Mouse (Mus musculus) inflammation-experienced regulatory T-cells, adult 16 weeks (primary cell): ENCODE data around the gene Dusp28. TPM values are rescaled to one million over a fixed set of nuclear protein-coding genes. Genes with fewer than 3 reads are reported as not detected.

Source experiments
- polyA plus RNA-seq: library from polyadenylated mRNA; unstranded; fragments of 100-300 nt; shearing (Covaris generic); gene quantifications from one replicate; pipeline ENCODE4 v1.2.1, GENCODE M21; 2017

Dusp28 gene
- 2.9 TPM for polyA plus RNA-seq

DNA sequence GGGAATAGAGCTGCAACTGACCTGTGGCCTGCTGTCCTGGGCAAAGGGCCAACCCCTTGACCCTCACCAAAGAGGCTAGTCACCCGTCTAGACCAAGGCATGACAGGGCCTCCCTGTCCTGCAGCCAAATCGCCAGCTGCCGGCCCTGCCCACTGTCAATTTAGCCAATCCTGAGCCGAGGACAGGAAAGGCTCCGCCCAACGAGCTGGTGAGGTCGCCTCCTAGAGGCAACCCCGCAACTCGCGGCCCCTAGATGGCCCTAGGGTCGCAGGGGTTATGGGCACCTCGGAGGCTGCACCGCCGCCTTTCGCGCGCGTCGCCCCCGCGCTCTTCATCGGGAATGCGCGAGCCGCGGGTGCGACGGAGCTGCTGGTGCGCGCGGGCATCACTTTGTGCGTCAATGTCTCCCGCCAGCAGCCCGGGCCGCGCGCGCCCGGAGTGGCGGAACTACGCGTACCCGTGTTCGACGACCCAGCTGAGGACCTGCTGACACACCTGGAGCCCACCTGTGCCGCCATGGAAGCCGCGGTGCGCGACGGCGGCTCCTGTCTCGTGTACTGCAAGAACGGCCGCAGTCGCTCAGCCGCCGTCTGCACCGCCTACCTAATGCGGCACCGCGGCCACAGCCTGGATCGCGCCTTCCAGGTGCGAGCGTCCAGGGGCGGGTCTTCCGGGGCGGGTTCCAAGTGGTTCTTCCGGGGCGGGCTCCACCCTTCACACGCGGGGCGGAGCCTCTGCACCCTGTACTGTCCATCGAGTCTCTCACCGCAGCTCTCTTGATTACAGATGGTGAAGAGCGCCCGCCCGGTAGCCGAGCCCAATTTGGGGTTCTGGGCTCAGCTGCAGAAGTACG is at the start of gene Dusp28:
Gene Dusp28, plus strand, starts transcription at position 203 of the 853 bp plus-strand sequence.

DNA sequence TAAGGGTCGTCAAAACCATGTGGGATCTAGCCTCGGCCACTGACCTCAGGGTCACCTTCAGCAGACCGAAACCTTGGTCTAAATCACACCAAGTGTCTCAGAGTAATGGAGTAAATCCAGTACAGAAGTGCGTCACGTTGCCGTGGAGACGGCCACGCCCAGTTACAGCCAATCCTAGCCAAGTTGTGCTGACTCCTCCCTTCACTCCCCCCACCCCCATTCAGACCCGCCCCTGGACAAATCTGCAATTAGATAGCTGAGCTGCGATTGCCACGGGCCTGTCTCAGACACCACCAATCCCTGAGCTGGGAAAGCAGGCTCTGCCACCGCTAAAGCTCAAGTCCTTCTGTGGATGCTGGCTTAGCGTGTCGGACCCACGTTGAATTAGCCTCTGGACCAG is 4.0 kb upstream of the Dusp28 start, which contains the start of gene Ankmy1:
Gene Ankmy1, minus strand, starts transcription at position 121 of the 400 bp plus-strand sequence.

DNA sequence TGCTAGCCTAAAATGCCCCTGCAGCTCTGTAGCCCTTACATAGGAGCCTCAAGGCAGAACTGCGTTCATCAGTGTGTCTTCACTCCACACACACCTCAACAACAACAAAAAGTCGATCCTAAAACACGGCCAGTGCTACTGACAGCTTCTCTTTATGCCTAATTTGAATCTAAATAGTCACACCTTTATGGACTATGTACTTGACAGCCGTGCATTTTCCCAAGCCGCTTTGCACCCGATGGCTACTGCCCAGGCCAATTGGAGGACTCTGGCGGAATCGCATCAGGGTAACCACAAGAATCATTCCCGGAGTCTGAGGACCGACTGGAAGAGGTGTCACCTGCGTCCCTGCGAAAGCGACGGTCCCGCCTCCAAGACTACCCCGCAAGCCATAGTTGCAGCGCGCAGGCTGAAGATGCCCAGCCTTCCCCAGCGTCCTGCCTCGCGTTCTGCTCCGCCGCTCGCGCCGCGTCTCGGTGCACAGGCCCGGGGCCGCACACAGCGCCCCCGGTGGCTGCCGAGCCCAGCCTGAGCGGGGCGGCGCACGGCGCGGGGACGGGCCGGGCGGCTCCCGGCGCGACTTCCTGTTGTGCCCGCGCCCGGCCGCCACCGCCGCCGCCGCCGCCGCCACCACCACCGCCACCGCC is 3.6 kb downstream of the Dusp28 start, which contains the start of gene Rnpepl1:
Gene Rnpepl1, plus strand, starts transcription at position 545 of the 647 bp plus-strand sequence.

DNA sequence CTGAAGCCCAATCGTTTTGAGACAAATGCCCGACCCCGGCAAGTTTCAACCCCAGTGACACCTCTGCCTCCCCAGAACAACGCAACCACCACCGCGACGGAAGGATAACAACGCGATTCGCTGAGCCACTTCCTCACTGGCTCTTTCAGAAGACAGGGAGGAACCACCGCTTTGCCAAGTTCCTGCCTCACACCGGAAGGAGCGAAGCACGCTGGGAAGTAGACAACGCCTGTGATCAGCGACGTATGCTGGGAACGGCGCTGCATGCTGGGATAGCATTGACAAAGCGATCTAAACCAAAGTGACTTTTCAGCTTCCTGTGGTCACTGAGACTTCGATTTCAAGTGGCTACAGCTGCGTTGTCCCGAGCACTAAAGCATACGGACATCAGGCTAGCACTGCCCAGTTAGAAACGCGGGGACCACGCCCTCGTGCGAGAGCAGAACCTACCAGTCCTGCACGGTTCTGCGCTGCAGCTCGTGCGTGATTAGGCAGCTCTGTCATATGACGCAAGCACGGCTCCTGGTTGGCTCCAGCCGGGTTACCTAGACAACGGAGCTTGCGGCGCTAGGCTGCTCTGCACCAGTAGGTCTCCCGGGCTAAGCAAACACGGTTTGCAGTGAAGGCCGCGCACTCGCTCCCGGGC is 27.5 kb downstream of the Dusp28 start, which contains the start of gene Capn10:
Gene Capn10, plus strand, starts transcription at position 195 of the 646 bp plus-strand sequence.

DNA sequence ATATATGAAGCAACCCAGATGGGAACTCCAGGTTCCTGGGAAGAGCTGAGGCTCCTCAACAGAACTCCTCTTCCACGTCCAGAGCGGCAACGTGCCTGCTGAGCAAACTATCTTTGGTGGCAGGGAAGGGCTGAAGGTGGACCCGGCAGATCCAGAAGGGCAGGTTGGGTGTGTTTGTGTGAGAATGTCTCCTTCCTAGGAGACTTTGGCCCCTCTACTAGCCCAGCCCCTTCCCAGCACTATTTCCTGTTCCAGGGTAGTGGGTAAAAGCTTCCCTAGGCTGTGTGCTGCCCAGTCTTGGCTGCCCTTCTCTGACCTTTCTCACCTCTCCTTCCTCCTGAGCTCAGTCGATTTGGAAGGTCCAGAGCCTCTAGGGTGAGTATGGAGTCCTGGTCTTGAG is 43.8 kb downstream of the Dusp28 start, which contains the start of gene Gpr35:
Gene Gpr35, plus strand, starts transcription at position 259 of the 400 bp plus-strand sequence.

Other genes with a start within 250 kb of the Dusp28 start
- gene Gpc1, start 75.3 kb upstream of the Dusp28 start, polyA plus RNA-seq, result 1.1 TPM
- 1.1 TPM for gene Ankmy1, start 4.1 kb upstream of the Dusp28 start, polyA plus RNA-seq
- gene Rnpepl1, start 3.8 kb downstream of the Dusp28 start, polyA plus RNA-seq, result 10.9 TPM
- gene Capn10, start 27.4 kb downstream of the Dusp28 start, polyA plus RNA-seq, result 12.2 TPM
- gene Gpr35, start 43.9 kb downstream of the Dusp28 start, polyA plus RNA-seq, result 3.8 TPM
- gene Aqp12, start 99.4 kb downstream of the Dusp28 start, polyA plus RNA-seq, result not detected
- gene Kif1a, start 195.0 kb downstream of the Dusp28 start, polyA plus RNA-seq, result not detected
- not detected for gene Agxt, start 228.3 kb downstream of the Dusp28 start, polyA plus RNA-seq